Mouse (Mus musculus): ENCODE measurements around the gene Cyp1a1. TPM values are rescaled to one million over a fixed set of nuclear protein-coding genes. Genes with fewer than 3 reads are reported as not detected.

Gene Cyp1a1
- total and polyA plus RNA-seq, 2 experiments, result 1.0 TPM

- H3K27ac ChIP-seq (replicated peaks; ENCODE audit: insufficient read depth, low read depth, low read length), result 0 out of 2 replicates have a peak overlapping the region, but pooled peaks have one; percentile 5
- H3K4me3 ChIP-seq (ENCODE audit: insufficient read depth, low read depth, low read length), result no peak overlapping the region
- WGBS, result 83% methylated on average over 13 of the region's 13 CpGs
- no peak for DNase-seq (ENCODE audit: extremely low read depth, low read depth, low spot score)
- H3K36me3 ChIP-seq (ENCODE audit: control insufficient read depth, insufficient read depth, low read length), result no peaks in the 10 kb centered on the region
- H3K79me2 ChIP-seq (ENCODE audit: control insufficient read depth, insufficient read depth, low read length), result peaks cover 66% of the 10 kb centered on the region
- peaks cover 65% of the 10 kb centered on the region for H3K4me1 ChIP-seq (ENCODE audit: control insufficient read depth, insufficient read depth, low read length)
- TF ChIP-seq POLR2A (IDR thresholded peaks at IDR 0.05; ENCODE audit: extremely low read depth, insufficient read depth, low read length) (no peak), CTCF (IDR thresholded peaks at IDR 0.05; ENCODE audit: low read depth, low read length) (no peak)
- no peak overlapping the region for H3K9ac ChIP-seq (ENCODE audit: low read depth, low read length)
- H3K27me3 ChIP-seq (ENCODE audit: control insufficient read depth, insufficient read depth, low read length), result no peaks in the 10 kb centered on the region
Measured at GRCm38 (mm10) chr9:57641775-57642550, 45.8 kb upstream of the Cyp1a1 start.

DNA sequence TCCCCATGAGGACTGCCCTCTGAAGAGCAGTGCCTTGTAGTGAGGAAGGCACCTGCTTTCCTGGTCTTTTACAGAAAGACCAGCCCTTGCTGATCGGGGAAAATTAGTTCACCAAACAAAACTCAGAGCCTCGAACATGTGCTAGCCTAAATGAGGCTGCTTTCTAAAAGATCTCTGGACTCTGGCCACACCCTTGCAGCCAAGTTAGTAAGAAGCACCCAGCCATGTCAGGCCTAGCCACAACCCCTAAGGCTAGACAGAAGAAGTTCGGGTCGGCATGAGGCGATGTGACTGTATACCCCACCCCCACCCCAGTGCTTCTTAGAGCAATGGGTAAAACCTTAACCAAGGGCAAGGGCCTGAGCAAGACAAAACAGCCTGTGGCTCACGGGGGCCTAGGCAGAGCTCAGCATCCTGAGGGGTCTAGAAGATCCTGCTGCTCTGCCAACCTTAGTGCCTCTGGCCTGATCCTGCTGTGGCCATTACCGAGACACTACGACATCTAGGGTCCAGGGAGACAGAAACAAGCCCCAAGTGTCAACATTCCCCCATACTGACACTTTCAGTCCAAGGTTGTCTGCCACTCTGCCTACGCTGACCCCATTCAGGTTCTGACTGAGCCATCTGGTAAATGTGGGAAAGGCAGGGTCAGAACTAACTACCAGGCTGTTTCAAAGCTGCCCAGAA, 44.4 kb upstream of the Cyp1a1 start:
- Histone ChIP-seq H3K36me3 (ENCODE audit: control insufficient read depth, insufficient read depth, low read length) (no peaks in the 10 kb centered on the region), H3K4me1 (ENCODE audit: control insufficient read depth, insufficient read depth, low read length) (peaks cover 66% of the 10 kb centered on the region), H3K27ac (replicated peaks; ENCODE audit: insufficient read depth, low read depth, low read length) (peak overlapping the region; percentile 54), H3K4me3 (ENCODE audit: insufficient read depth, low read depth, low read length) (peak overlapping the region; percentile 34), H3K79me2 (ENCODE audit: control insufficient read depth, insufficient read depth, low read length) (peaks cover 53% of the 10 kb centered on the region), H3K27me3 (ENCODE audit: control insufficient read depth, insufficient read depth, low read length) (no peaks in the 10 kb centered on the region), H3K9ac (ENCODE audit: low read depth, low read length) (peak overlapping the region; percentile 51)
- peak; percentile 54 for DNase-seq (ENCODE audit: extremely low read depth, low read depth, low spot score)
- WGBS, result 27% methylated on average over 9 of the region's 9 CpGs
- TF ChIP-seq CTCF (IDR thresholded peaks at IDR 0.05; ENCODE audit: low read depth, low read length) (no peak), POLR2A (IDR thresholded peaks at IDR 0.05; ENCODE audit: extremely low read depth, insufficient read depth, low read length) (no peak)

DNA sequence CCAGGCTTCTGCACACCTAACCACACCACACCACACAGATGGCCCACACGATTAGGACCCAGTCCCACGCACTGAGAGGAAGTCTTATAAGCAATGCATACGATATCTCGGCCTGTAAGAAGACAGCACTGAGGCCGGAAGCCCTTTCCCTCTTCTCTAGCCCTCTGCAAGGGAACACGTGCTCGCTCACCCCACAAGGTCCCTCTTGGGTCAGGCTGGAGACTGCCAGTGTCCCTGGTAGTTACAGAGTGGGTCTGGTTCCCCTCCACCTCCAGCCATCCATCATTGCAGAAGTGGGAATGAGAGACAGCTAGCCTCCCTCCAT, 43.9 kb upstream of the Cyp1a1 start:
- peak overlapping the region; percentile 34 for H3K4me3 ChIP-seq (ENCODE audit: insufficient read depth, low read depth, low read length)
- peaks cover 67% of the 10 kb centered on the region for H3K4me1 ChIP-seq (ENCODE audit: control insufficient read depth, insufficient read depth, low read length)
- H3K27ac ChIP-seq (replicated peaks; ENCODE audit: insufficient read depth, low read depth, low read length), result peak overlapping the region; percentile 54
- peaks cover 52% of the 10 kb centered on the region for H3K79me2 ChIP-seq (ENCODE audit: control insufficient read depth, insufficient read depth, low read length)
- peak overlapping the region; percentile 51 for H3K9ac ChIP-seq (ENCODE audit: low read depth, low read length)
- TF ChIP-seq POLR2A (IDR thresholded peaks at IDR 0.05; ENCODE audit: extremely low read depth, insufficient read depth, low read length) (no peak), CTCF (IDR thresholded peaks at IDR 0.05; ENCODE audit: low read depth, low read length) (no peak)
- 17% methylated on average over 7 of the region's 7 CpGs for WGBS
- no peak for DNase-seq (ENCODE audit: extremely low read depth, low read depth, low spot score)
- no peaks in the 10 kb centered on the region for H3K36me3 ChIP-seq (ENCODE audit: control insufficient read depth, insufficient read depth, low read length)
- no peaks in the 10 kb centered on the region for H3K27me3 ChIP-seq (ENCODE audit: control insufficient read depth, insufficient read depth, low read length)

- TF ChIP-seq POLR2A (IDR thresholded peaks at IDR 0.05; ENCODE audit: extremely low read depth, insufficient read depth, low read length), result peak; percentile 69; the same call in 1 of the 2 replicates
- TF ChIP-seq CTCF (IDR thresholded peaks at IDR 0.05; ENCODE audit: low read depth, low read length), result no peak
- Histone ChIP-seq H3K27ac (replicated peaks; ENCODE audit: insufficient read depth, low read depth, low read length) (peak overlapping the region; percentile 90), H3K79me2 (ENCODE audit: control insufficient read depth, insufficient read depth, low read length) (peaks cover 47% of the 10 kb centered on the region), H3K9ac (ENCODE audit: low read depth, low read length) (peak overlapping the region; percentile 100), H3K36me3 (ENCODE audit: control insufficient read depth, insufficient read depth, low read length) (no peaks in the 10 kb centered on the region), H3K4me1 (ENCODE audit: control insufficient read depth, insufficient read depth, low read length) (peaks cover 63% of the 10 kb centered on the region), H3K4me3 (ENCODE audit: insufficient read depth, low read depth, low read length) (peak overlapping the region; percentile 96), H3K27me3 (ENCODE audit: control insufficient read depth, insufficient read depth, low read length) (no peaks in the 10 kb centered on the region)
- under 1% methylated on average over 18 of the region's 18 CpGs for WGBS
- peak; percentile 97 for DNase-seq (ENCODE audit: extremely low read depth, low read depth, low spot score)
Measured at GRCm38 (mm10) chr9:57644442-57644943, 43.2 kb upstream of the Cyp1a1 start.

DNA sequence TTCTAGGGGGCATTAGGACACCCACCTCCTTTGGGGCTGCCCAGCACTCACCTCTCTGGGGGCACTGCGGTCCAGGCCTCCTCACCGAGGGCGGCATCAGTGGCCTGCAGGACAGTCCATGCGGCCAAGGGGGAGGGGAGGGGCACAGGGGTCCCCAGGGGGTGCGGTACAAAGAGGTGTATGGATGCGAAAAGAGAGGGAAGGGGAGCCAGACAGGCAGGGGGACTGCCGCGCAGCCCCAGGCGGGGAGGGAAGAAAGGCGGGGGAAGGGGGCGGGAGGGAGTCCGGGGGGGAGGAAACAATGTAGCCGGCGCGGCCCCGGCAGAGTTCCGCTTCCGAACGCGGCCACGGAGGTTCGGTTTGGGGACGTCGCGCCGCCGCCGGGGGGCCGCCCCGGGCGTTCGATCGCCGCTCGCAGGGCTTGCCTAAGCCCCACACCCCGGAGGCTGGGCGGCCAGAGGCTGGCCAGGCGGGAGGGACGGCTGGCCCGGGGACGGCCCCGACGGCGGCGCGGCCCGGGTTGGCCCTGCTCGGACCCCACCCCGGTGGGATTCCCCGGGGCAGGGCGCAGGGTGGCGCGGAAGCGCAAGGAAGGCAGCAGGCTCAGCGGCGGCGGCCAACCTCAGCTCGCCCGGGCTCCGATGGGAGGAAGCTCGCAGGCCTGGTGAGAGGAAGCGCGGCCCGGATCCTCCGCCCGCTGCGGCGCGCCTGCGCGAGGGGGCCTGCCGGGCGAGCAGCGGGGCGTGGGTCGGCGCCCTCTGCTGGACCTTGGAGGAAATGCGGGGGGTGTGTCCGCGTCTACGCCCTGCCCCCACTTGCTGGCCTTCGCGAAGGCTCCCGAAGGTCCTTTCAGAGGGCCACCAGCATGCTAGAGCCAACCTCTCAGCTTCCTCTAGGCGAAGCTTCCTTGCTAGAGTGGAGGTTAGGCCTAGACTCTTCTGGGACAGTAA, 42.5 kb upstream of the Cyp1a1 start:
- peak overlapping the region; percentile 100 for H3K9ac ChIP-seq (ENCODE audit: low read depth, low read length)
- peaks cover 56% of the 10 kb centered on the region for H3K4me1 ChIP-seq (ENCODE audit: control insufficient read depth, insufficient read depth, low read length)
- no peaks in the 10 kb centered on the region for H3K27me3 ChIP-seq (ENCODE audit: control insufficient read depth, insufficient read depth, low read length)
- peak overlapping the region; percentile 96 for H3K4me3 ChIP-seq (ENCODE audit: insufficient read depth, low read depth, low read length)
- peak; percentile 68 for DNase-seq (ENCODE audit: extremely low read depth, low read depth, low spot score)
- under 1% methylated on average over 83 of the region's 85 CpGs for WGBS
- peak overlapping the region; percentile 94 for H3K27ac ChIP-seq (replicated peaks; ENCODE audit: insufficient read depth, low read depth, low read length)
- TF ChIP-seq POLR2A (IDR thresholded peaks at IDR 0.05; ENCODE audit: extremely low read depth, insufficient read depth, low read length), result peak; percentile 82
- TF ChIP-seq CTCF (IDR thresholded peaks at IDR 0.05; ENCODE audit: low read depth, low read length), result peak; percentile 87
- H3K79me2 ChIP-seq (ENCODE audit: control insufficient read depth, insufficient read depth, low read length), result peaks cover 41% of the 10 kb centered on the region
- H3K36me3 ChIP-seq (ENCODE audit: control insufficient read depth, insufficient read depth, low read length), result no peaks in the 10 kb centered on the region
